Mouse (Mus musculus) left cerebral cortex, postnatal 14 days (tissue): ENCODE results near the gene Olfr281. TPM values are rescaled to one million over a fixed set of nuclear protein-coding genes. Genes with fewer than 3 reads are reported as not detected.
A peak's percentile ranks its signal among the peaks of the same experiment; 100 is the strongest.
"Not testable (repeated sequence)": the region's sequence is repeated elsewhere in the genome, so short reads cannot be mapped to it uniquely, and the experiment has no call there.

Experiments used
- DNase-seq, 2 experiments: peaks; one replicate each; pipeline ENCODE4 v3.0.0; 2021 to 2022; ENCODE audit warnings: low spot score in 2 of 2, mixed read lengths in 1 of 2
- intact Hi-C: fragments of 180-260 bp; cut with DNase I; formaldehyde crosslinking; loops from one replicate; pipeline ENCODE4 v1.15.1; 2025
- long read RNA-seq, 2 experiments: library from polyadenylated mRNA; stranded (forward); transcript quantifications; one replicate each; pipeline ENCODE4 v2.0.0; 2021
- total RNA-seq, 2 experiments: library from RNA; stranded (reverse); gene quantifications; 2 replicates each; pipeline ENCODE4 v1.2.3; 2021

Gene Olfr281
- total RNA-seq = not detected
- long read RNA-seq, experiment 1 = 0 reads
- long read RNA-seq, experiment 2 = 0 reads

DNA sequence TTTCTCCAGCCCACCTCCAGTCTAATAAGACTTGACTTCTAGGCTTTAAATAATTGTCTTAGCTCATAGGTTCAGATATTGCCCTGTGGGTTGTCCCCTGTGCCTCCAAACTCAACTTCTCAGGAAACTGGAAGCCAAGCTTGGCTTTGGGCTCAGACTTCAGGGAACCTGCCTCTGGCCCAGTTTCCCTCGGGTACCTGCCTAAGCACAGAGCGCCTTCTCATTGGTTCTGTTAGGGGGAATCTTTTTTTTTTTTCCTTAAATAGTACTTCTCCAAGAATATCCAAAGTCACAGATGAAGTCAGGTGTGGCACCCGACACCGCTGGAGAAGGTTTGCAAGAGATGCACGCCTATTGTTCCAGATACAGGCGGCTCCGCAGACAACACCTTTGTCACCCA is at the start of gene Olfr281:
TSS of gene Olfr281 (plus strand) at position 301 of the 400 bp plus-strand sequence.
- intact Hi-C loops = no loop called here

DNA sequence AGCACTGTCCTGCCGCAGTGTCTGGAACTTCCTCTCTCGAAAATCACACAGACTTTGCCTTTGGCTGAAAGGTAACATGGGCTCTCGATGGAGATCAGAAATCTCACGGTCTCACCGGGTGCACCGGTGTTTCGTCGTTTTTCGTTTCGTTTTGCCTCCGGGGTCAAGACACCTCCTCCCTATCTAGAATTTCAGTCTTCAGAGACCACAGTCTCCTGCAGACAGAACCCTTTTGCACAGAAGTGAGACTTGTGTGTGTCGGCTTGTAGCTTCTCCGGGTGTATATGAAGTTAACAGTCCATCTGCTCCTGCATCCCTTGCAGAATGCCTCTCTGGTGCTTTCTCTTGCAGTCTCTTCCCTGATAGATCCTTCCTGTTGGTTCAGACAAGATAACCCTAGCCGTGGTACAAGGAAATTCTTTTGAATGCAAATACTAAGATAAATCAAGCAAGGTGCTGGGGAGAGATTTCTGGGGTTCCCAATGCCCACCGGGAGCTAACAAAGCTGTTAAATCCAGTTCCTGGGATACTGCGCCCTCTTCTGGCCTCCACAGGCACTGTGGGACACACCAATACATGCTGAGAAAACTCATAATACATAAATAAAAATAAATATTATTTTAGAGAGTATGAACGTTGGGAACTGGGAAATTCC is 43.9 kb upstream of the Olfr281 start:
- peak; percentile 39 to 60 for DNase-seq
- intact Hi-C loops = no loop called here

More for the DNA sequence above, at the start of gene Olfr281:
- DNase-seq = no peak

DNA sequence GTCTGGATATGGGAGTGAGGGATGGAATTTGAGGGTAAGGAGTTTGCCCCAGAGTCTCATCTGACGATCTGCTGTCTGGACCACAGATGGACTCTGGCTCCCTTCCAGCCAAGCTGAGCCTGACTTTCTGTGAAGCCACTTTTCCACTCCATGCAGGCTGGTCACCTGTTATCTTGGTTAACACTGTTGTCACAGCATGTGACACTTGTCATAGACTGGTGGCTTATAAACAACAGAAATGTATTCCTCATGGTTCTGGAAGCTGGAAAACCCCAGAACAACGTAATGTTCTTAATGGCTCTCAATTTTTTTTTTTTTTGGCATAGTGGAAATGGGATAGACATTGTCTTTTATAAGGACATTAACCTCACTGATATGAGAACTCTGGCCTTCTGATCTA is 42.8 kb upstream of the Olfr281 start:
- DNase-seq = no peak
- intact Hi-C loops = loop anchor here (10.0 kb wide), 1 partner anchor 95 kb away; no protein-coding TSS in a partner anchor

DNA sequence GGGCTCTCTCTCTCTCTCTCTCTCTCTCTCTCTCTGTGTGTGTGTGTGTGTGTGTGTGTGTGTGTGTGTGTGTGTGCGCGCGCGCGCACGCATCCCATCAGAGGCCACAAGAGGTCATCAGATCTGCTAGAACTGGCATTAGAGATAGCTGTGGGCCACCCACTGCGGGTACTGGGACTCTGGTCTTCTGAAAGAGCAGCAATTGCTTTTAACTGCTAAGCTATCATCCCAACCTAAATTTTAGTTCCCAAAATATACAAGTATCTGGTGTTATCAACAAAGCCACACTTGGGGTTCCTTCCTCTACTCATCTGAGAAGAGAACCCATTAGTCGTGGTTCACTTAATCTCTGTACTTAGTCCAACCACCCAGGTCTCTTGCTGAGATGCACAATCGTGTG is 42.1 kb upstream of the Olfr281 start:
- intact Hi-C loops = loop anchor here (10.0 kb wide), 1 partner anchor 95 kb away; no protein-coding TSS in a partner anchor
- no peak for DNase-seq

DNA sequence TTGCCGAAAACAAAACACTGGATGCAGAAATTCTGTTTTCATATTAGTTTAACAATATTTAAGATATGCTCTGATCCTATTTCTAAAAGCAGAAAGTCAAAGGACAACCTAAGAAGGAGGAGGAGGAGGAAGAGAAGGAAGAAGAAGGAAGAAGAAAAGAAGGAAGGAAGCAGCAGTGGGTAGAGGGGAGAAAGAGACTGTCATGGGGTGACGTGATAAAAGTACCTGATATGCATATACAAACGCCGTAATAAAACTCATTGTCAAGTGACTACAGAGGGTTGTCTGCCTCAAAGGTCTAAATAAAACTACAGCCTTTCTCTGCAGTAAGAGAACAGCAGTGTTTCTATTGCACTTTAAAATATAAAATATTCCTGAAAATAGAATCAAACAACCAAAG is 36.4 kb upstream of the Olfr281 start:
- intact Hi-C loops = loop anchor here (10.0 kb wide), 1 partner anchor 89 kb away; no protein-coding TSS in a partner anchor
- DNase-seq = no peak

DNA sequence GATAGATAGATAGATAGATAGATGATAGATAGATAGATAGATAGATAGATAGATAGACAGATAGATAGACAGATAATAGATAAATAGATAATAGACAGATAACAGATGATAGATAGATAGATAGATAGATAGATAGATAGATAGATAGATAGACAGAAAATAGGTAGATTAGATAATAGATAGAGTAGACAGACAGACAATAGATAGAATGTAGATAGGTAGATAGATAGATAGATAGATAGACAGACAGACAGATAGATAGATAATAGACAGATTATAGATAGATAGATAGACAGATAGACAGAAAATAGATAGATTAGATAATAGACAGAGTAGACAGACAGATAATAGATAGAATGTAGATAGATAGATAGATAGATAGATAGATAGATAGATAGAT is 35.6 kb upstream of the Olfr281 start:
- intact Hi-C loops = loop anchor here (10.0 kb wide), 1 partner anchor 88 kb away; no protein-coding TSS in a partner anchor
- not testable (repeated sequence) for DNase-seq

DNA sequence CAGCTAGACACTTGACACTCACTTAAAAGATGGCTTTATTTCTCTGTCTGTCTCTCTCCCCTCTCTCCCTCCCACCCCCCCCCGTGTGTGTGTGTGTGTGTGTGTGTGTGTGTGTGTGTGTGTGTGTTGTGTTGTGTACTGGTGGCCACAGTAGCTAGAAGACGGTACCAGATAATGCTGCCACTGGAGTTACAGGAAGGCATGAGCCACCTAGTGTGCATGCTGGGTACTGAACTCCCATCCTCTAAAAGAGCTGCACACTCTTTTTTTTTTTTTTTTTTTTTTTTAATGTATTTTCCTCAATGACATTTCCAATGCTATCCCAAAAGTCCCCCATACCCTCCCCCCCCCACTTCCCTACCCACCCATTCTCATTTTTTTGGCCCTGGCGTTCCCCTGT is 35.1 kb upstream of the Olfr281 start:
- intact Hi-C loops = loop anchor here (10.0 kb wide), 1 partner anchor 88 kb away; no protein-coding TSS in a partner anchor
- not testable (repeated sequence) for DNase-seq

DNA sequence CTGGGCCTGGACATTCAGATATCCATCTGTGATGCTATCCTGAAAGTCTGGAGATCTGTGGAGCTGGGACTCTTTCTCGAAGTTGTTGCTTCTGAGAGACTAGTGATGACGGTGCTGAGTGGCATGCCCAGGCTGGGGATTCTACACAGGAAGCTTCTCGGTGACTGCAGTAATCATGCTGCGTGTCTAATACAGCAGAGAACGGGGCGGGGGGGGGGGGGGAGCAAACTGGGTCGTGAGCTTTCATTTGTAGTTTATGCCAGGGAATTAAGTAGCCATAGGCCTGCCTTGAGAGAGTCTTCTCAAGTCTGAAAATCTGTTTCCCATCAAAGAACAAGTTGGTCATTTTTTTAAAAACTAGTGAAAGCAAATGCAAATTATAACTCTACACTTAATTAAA is 34.3 kb upstream of the Olfr281 start:
- intact Hi-C loops = loop anchor here (10.0 kb wide), 1 partner anchor 87 kb away; no protein-coding TSS in a partner anchor
- DNase-seq = no peak

DNA sequence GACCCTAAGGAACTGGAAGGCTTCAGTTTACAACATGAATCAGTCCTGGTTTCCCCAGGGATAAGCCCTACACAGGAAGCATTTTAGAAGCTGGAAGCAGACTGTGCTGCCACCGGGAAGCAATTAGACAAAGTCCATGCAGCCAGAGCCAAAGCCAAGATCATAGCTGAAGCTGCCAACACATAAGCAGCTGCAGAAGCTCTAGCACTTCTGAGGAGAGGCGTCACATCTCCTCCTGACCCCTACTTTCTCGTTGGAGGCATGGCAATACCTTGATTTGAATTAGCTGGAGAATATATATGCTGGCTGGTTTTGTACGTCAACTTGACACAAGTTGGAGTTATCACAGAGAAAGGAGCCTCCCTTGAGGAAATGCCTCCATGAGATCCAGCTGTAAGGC is 31.5 kb upstream of the Olfr281 start:
- no peak for DNase-seq
- intact Hi-C loops = no loop called here

DNA sequence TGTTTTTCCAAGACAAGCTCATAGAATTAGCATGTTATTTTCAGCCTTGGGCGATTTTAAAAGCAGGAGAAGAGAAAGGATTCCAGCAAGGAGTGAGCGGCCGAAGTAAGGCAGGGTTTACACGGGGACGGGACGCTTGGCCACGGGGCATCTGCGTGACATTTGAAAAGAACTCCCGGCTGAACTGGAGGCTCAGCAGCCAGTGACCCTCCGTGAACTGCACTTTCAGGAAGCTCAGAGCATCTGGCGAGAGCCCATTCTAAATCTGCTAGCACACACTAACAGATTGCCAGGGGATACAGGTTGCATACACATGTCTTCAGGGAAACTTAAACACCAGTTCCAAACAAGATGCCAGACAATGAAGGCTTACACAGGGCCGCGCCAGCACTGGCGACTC is 28.1 kb upstream of the Olfr281 start:
- intact Hi-C loops = no loop called here
- DNase-seq = no peak

DNA sequence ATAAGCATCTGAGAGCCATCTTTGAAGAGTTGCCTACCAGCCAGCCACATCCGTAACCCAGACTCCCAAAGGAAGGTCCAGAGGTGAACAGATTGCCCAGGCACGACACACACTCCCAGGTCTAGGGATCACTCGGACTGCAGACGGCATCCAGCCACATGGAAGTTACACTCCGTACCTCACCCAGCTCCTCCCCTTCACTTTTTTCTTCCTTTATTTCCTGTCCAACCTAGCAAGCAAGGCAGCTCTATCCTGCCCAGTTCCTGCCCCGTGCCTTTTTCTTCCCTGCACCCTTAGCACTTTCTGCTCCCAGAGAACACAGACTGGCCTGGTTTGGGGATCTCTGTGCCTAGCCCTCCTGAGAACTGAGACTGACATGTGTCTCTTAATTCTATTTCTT is 27.6 kb upstream of the Olfr281 start:
- DNase-seq = no peak
- intact Hi-C loops = no loop called here

DNA sequence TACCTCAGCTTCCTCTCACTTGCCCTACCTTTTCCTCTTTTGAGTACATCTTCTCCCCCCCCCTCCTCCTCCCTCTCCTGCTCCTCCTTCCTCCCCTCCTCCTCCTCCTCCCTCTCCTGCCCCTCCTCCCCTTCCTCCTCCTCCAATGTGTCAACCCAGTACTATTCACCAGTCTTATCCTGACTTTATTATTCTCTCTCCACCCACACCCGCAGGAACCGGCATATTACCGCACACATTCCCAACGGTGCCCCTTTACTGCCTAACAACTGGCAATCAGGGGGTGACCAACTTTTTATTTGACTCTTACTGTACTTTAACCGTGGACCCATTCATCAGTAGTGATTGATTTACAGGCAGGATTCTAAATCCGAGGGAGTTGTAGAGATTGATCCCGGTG is 27.2 kb upstream of the Olfr281 start:
- DNase-seq = no peak
- intact Hi-C loops = no loop called here

DNA sequence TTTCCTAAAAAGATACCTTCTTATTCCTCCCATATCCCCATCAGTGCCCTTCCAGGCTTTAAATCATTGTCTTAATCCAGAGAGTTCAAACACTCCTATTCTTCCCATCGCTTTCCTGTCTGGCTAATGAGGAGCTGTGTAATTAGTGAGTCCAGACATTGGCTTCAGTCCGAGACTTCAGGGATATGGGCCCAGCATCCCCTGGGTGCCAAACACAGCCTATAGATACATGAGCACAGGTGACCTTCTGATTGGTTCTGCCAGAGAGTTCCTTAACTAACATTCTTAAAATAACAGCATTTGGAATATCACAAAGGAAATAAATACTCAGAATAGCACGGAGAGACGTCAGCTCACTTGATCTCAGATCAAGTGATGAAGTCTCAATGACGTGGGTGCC is 21.5 kb upstream of the Olfr281 start, which contains the start of gene Olfr282:
TSS of gene Olfr282 (plus strand) at position 301 of the 400 bp plus-strand sequence.
- intact Hi-C loops, DNase-seq: not testable (repeated sequence)

DNA sequence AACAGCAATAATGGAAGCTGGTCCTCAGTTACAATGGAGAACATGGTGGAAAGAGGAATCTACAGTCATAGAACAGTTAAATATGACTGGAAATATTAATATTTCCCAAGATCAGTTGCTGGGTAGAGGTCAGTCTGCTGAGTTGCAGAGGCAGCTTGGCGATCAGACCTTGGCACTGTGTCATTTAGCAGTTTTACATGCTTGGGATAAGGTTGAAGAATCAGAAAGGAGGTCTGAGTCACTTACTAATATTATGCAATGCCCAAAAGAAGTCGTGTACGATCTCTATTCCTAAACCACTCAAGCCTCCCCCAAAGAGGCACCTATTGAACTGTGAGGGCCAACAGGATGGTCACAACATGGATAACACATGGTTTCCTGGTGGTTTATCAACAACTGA is 7.8 kb upstream of the Olfr281 start:
- intact Hi-C loops = no loop called here
- no peak for DNase-seq

DNA sequence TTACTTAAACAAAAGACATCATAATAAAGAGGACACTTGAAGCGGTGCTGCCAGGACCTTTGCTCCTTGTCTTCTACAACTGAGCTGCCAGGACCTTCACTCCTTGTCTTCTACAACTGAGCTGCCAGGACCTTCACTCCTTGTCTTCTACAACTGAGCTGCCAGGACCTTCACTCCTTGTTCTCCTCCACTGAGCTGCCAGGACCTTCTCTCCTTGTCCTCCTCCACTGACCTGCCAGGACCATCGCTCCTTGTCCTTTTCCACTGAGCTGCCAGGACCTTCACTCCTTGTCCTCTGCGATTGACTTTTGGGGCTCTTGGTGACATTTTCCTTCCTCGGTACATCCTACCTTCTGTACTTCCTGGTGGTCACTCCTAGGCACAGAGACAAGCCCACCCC is 3.9 kb upstream of the Olfr281 start:
- no peak for DNase-seq
- intact Hi-C loops = no loop called here

DNA sequence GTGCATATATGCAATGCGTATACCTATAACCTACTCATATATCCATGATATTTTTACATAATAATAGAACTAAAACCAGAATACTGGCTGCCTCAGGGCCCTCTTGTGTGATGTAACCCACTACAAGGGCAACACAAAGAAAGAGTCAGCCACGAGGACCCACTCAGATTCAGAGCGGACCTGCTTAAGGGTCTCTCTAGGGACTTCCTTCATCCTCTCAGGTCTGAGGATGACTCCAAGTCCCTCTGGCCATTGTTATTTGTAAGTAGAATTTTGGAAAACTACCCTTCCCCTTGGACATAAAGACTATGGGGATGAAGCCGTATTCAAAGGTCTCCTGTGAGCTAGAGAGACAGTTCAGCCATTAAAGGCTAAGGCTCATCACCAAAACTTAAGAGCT is 17.2 kb downstream of the Olfr281 start, which contains the start of gene OR5BS1P:
TSS of gene OR5BS1P (plus strand) at position 301 of the 400 bp plus-strand sequence.
- intact Hi-C loops = no loop called here

DNA sequence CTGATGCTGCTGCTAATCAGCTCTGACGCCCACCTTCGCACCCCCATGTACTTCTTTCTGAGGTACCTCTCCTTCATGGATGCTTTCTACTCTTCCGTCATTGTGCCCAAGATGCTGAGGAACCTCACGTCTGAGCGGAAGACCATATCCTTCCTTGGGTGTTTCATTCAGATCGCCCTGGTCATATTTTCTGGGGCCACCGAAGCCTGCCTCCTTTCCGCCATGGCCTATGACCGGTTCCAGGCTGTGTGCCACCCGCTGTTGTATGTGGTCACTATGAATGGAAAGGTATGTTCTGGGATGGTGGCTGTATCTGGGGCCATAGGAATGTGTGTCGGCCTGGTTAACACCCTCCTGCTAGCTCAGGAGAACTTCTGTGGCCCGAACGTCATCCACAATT is 19.2 kb downstream of the Olfr281 start:
- intact Hi-C loops = no loop called here
- DNase-seq = no peak

More for the DNA sequence above, 17.2 kb downstream of the Olfr281 start, which contains the start of gene OR5BS1P:
- DNase-seq = no peak

DNA sequence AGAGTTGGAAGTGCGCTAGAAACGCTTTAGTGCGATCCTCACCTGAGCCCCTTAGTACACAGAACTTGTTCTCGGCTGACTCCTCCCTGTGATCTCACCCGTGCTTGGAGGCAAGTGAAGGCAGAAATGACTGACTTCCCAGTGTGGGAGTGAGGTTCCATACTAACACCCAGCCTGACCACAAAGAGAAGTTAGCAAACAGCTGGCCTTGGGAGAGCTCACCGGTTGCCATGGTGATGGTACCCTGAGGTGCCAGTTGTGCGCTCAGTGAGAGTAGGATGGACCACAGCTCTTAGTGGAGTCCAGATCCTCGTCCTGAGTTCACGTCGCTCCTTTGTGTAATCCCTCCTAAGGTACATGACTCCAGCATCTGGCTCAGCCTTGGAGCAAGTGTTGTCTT is 22.6 kb downstream of the Olfr281 start:
- no peak for DNase-seq
- intact Hi-C loops = no loop called here

DNA sequence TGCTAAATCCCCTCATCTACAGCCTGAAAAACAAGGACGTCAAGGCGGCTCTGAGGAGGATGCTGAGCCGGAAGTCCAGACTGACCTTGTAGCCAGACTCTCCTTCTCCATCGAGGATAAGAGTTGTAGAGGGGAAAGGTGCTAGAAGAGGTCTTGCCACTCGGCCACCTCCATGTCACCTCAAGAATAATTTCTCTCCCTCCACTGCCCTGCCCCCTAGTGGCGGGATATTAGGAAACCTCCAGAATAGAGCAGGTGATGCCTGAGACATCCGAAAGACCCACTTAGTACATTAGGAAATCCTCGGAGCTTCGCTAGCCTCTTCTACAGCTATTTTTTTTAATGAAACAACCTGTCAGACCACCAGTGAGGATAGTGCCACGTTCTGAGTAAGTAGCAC is 23.0 kb downstream of the Olfr281 start:
- DNase-seq = peak in 1 of 2 experiments; percentile 25
- intact Hi-C loops = no loop called here

DNA sequence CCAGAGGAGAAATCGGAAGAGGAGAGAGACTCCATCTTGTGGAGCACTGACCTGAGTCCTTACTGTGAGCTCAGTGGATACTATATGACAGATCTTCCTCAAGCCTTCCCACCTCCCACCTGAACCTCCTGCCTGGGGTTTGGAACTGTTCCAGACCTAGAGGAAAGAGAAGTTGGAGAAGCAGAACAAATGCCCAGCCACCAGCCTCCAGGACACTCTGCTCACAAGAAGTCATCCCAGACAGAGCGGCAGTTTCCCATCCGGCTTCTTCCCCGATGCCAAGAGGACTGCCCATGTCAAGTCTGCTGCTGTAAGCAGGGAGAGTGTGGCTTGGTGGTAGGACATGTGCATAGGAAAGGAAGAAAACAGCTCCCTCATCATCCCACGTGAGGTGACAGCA is 23.9 kb downstream of the Olfr281 start:
- intact Hi-C loops = no loop called here

DNA sequence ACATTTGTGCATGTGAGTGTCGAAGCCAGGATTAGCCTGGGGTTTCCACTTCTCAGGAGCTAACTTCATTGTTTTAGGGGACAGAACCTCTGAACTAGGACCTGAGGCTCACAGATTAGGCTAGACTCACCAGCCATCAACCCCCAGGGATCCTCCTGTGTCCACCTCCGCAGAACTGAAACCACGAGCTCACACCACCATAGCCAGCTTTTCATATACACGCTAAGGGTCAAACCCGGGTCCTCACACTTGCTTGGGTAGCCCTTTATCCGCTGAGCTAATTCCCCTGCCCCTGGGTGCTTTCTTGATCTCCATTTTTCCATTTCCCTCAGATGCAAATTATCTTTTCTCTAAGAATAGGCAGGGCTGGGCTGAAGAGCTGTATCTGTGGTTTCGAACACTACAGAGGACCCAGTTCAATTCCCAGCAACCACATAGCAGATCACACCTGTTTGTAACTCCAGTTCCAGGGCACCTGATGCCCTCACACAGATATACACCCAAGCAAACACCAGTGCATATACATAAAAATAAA is 27.2 kb downstream of the Olfr281 start:
- no peak for DNase-seq
- intact Hi-C loops = no loop called here

More for the DNA sequence above, 23.9 kb downstream of the Olfr281 start:
- no peak for DNase-seq
